Mouse (Mus musculus): ENCODE measurements around the gene Nr2c2ap. TPM values are rescaled to one million over a fixed set of nuclear protein-coding genes. Genes with fewer than 3 reads are reported as not detected.

Gene Nr2c2ap
- total and polyA plus RNA-seq, 2 experiments from 2014 or later = 5.4 to 42.1 TPM

DNA sequence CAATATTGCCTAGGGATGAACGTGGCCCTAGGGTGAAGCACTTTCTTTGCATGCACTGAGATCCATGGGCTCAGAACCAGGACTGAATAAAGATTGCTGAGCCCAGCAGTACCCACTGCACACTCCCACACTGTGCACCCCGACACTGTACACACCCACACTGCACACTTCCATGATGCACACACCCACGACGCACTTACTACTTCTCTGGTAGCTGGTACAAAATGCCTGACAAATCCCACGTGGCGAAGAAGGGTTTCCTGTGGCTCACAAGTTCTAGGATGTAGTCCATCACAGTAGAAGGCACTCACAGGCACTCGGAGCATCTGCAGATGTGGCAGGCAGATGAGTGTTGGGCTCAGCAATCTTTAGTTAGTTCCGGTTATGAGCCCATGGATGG is 6.1 kb upstream of the Nr2c2ap start:
- 68% methylated on average over 8 of the region's 8 CpGs for WGBS
- no peak overlapping the region for H3K9ac ChIP-seq (replicated peaks; ENCODE audit: low read length, poor library complexity, severe bottlenecking)
- no peak for ATAC-seq (ENCODE audit: low FRiP score)
- H3K4me2 ChIP-seq (ENCODE audit: low read depth, low read length, poor library complexity, severe bottlenecking) = no peak overlapping the region
- H3K9me3 ChIP-seq (ENCODE audit: low read length) = no peaks in the 10 kb centered on the region
- H3K4me3 ChIP-seq (ENCODE audit: low read depth, low read length) = no peak overlapping the region
- no peaks in the 10 kb centered on the region for H3K27me3 ChIP-seq (ENCODE audit: insufficient read depth, low read length)
- no peak for DNase-seq (ENCODE audit: low spot score)
- H3K27ac ChIP-seq (ENCODE audit: low read depth, low read length) = no peak overlapping the region
- H3K4me1 ChIP-seq (ENCODE audit: insufficient read depth, low read length) = no peaks in the 10 kb centered on the region
- TF ChIP-seq CTCF (IDR thresholded peaks at IDR 0.05) = no peak
- H3K36me3 ChIP-seq (ENCODE audit: insufficient read depth, low read length) = no peaks in the 10 kb centered on the region

DNA sequence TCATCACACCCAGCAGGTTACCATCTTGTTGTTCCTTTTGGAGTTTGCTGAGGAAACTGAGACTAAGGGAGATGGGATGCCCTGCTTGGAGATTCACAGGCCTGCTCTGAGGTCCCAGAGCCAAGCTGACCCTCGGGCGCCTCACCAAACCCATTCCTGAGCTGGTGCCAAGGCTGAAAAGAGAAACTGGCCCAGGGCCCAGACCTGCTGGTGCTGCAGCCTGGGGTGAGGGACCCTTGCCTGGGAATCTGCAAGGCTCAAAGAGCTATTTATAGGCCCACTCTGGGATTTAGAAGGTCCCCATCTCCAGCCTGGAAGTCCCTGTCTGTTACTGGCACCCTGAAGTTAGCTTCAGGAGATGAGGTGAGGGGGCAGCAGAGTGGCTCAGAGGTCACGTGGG is 2.7 kb upstream of the Nr2c2ap start:
- no peak for ATAC-seq (ENCODE audit: low FRiP score)
- Histone ChIP-seq H3K4me3 (ENCODE audit: low read depth, low read length) (no peak overlapping the region), H3K36me3 (ENCODE audit: insufficient read depth, low read length) (no peaks in the 10 kb centered on the region), H3K27me3 (ENCODE audit: insufficient read depth, low read length) (no peaks in the 10 kb centered on the region), H3K4me1 (ENCODE audit: insufficient read depth, low read length) (no peaks in the 10 kb centered on the region; the same call in 1 of the 2 replicates), H3K9me3 (ENCODE audit: low read length) (no peaks in the 10 kb centered on the region), H3K4me2 (ENCODE audit: low read depth, low read length, poor library complexity, severe bottlenecking) (no peak overlapping the region), H3K9ac (replicated peaks; ENCODE audit: low read length, poor library complexity, severe bottlenecking) (no peak overlapping the region), H3K27ac (ENCODE audit: low read depth, low read length) (peak overlapping the region; percentile 57; the same call in 1 of the 2 replicates)
- DNase-seq (ENCODE audit: low spot score) = peak; percentile 73
- WGBS = 73% methylated on average over 3 of the region's 3 CpGs
- TF ChIP-seq CTCF (IDR thresholded peaks at IDR 0.05) = no peak

DNA sequence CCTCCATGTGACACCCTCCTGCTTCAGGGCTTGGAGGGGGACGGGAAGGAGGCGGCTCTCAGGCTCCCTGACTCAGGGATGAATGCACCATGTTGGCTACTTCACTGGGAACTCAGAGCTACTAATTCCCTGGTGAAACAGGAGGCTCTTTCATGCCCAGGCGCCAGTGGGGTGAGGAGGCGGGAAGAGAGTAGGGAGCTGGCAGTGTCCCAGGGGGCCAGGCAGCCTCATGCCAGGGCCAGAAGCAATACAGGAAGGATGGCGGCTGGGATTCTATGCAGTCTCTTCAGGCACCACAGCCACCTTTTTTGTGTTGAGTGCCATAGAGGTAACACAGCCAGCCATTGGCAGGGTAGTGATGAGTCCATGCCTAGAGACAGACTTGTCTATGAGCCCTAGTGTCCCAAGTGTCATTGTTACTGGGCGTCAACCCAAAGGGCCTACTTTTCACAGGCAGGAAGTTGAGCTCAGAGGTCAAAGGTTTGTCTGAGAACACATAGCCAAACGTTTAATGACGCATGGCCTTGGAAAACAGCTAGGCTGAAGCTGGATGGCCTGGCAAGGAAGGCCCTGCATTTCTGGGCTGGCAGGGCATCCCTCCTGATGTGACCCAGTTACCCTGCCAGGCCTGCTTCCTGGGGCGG is 1.7 kb upstream of the Nr2c2ap start:
- Histone ChIP-seq H3K9me3 (ENCODE audit: low read length) (no peaks in the 10 kb centered on the region), H3K27ac (ENCODE audit: low read depth, low read length) (peak overlapping the region; percentile 57; the same call in 1 of the 2 replicates), H3K36me3 (ENCODE audit: insufficient read depth, low read length) (peaks cover 8% of the 10 kb centered on the region; the same call in 1 of the 2 replicates), H3K27me3 (ENCODE audit: insufficient read depth, low read length) (no peaks in the 10 kb centered on the region), H3K4me2 (ENCODE audit: low read depth, low read length, poor library complexity, severe bottlenecking) (no peak overlapping the region), H3K4me3 (ENCODE audit: low read depth, low read length) (no peak overlapping the region), H3K4me1 (ENCODE audit: insufficient read depth, low read length) (no peaks in the 10 kb centered on the region; the same call in 1 of the 2 replicates), H3K9ac (replicated peaks; ENCODE audit: low read length, poor library complexity, severe bottlenecking) (no peak overlapping the region)
- peak; percentile 68 for ATAC-seq (ENCODE audit: low FRiP score)
- no peak for TF ChIP-seq CTCF (IDR thresholded peaks at IDR 0.05)
- peak; percentile 86 for DNase-seq (ENCODE audit: low spot score)
- 54% methylated on average over 9 of the region's 9 CpGs for WGBS

DNA sequence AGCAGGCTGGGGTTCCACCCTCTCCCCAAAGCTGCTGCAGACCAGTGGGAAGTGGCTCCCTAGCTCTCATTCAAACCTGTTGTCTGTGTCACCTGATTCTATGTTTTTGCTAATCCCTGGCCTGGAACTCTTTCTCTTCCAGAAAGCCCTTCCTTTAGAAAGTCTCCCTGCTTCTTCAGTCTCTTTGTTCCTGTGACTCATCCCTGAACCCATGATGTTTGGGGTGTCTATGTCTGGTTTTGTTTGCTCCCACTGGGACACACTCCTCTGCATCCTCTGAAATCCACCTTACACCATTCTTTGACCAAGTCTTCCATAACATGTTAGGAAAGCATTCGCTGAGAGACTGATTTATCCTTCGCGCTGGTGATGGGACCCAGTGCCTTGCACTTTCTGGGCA is 1.1 kb upstream of the Nr2c2ap start:
- no peaks in the 10 kb centered on the region for H3K9me3 ChIP-seq (ENCODE audit: low read length)
- no peak for ATAC-seq (ENCODE audit: low FRiP score)
- no peaks in the 10 kb centered on the region; the same call in 1 of the 2 replicates for H3K4me1 ChIP-seq (ENCODE audit: insufficient read depth, low read length)
- peaks cover 15% of the 10 kb centered on the region for H3K36me3 ChIP-seq (ENCODE audit: insufficient read depth, low read length)
- H3K9ac ChIP-seq (replicated peaks; ENCODE audit: low read length, poor library complexity, severe bottlenecking) = no peak overlapping the region
- 81% methylated on average over 3 of the region's 3 CpGs for WGBS
- no peak overlapping the region for H3K4me2 ChIP-seq (ENCODE audit: low read depth, low read length, poor library complexity, severe bottlenecking)
- no peak for DNase-seq (ENCODE audit: low spot score)
- no peaks in the 10 kb centered on the region for H3K27me3 ChIP-seq (ENCODE audit: insufficient read depth, low read length)
- H3K27ac ChIP-seq (ENCODE audit: low read depth, low read length) = peak overlapping the region; percentile 57; the same call in 1 of the 2 replicates
- TF ChIP-seq CTCF (IDR thresholded peaks at IDR 0.05) = no peak
- no peak overlapping the region for H3K4me3 ChIP-seq (ENCODE audit: low read depth, low read length)

DNA sequence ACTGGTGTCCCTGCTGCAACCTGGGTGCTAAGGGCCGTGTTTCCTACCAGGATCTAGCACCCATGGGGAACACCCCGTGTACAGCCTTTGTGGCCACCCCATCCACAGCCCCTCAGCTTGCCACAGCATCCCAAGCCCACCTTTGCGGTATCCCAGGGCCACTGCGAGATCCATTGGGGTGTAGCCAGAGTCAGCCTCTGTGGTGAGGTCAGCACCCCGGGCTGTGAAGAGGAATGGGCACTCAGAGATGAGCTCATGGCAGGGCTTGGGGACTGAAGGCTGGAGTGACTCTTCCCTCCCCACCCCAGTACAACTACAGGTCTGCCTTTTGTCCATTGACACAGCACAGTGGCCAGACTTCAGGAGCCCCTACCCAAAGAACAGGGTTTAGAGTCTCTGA is 3.0 kb downstream of the Nr2c2ap start:
- no peak overlapping the region for H3K27ac ChIP-seq (ENCODE audit: low read depth, low read length)
- H3K36me3 ChIP-seq (ENCODE audit: insufficient read depth, low read length) = peaks cover 26% of the 10 kb centered on the region
- no peaks in the 10 kb centered on the region; the same call in 1 of the 2 replicates for H3K4me1 ChIP-seq (ENCODE audit: insufficient read depth, low read length)
- 97% methylated on average over 5 of the region's 5 CpGs for WGBS
- no peaks in the 10 kb centered on the region for H3K9me3 ChIP-seq (ENCODE audit: low read length)
- H3K4me3 ChIP-seq (ENCODE audit: low read depth, low read length) = no peak overlapping the region
- no peaks in the 10 kb centered on the region for H3K27me3 ChIP-seq (ENCODE audit: insufficient read depth, low read length)
- no peak overlapping the region for H3K9ac ChIP-seq (replicated peaks; ENCODE audit: low read length, poor library complexity, severe bottlenecking)
- ATAC-seq (ENCODE audit: low FRiP score) (no peak), DNase-seq (ENCODE audit: low spot score) (no peak)
- H3K4me2 ChIP-seq (ENCODE audit: low read depth, low read length, poor library complexity, severe bottlenecking) = no peak overlapping the region
- TF ChIP-seq CTCF (IDR thresholded peaks at IDR 0.05) = no peak

DNA sequence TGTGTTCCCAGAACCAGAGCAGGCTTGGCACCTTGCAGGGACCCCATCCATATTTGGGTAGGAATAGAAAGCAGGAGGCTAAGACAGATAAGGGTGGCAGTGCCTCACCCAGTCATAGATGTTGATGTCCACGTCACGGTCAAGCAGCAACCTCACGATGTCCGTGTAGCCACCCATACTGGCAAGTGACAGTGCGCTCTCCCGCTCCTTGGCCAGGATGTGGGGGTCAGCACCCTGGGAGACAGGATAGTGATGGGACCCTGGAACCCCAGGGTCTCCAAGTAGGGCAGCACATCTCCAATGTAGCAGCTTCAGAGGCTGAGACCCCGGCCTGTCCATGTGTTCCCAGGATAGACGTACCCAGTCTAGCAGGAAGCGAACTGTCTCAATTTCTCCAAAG is 3.8 kb downstream of the Nr2c2ap start:
- WGBS = 93% methylated on average over 9 of the region's 9 CpGs
- peaks cover 26% of the 10 kb centered on the region for H3K36me3 ChIP-seq (ENCODE audit: insufficient read depth, low read length)
- ATAC-seq (ENCODE audit: low FRiP score) (no peak), DNase-seq (ENCODE audit: low spot score) (no peak)
- no peaks in the 10 kb centered on the region for H3K27me3 ChIP-seq (ENCODE audit: insufficient read depth, low read length)
- H3K4me2 ChIP-seq (ENCODE audit: low read depth, low read length, poor library complexity, severe bottlenecking) = no peak overlapping the region
- H3K9me3 ChIP-seq (ENCODE audit: low read length) = no peaks in the 10 kb centered on the region
- no peak overlapping the region for H3K9ac ChIP-seq (replicated peaks; ENCODE audit: low read length, poor library complexity, severe bottlenecking)
- no peak overlapping the region for H3K27ac ChIP-seq (ENCODE audit: low read depth, low read length)
- no peak for TF ChIP-seq CTCF (IDR thresholded peaks at IDR 0.05)
- H3K4me1 ChIP-seq (ENCODE audit: insufficient read depth, low read length) = no peaks in the 10 kb centered on the region; the same call in 1 of the 2 replicates
- H3K4me3 ChIP-seq (ENCODE audit: low read depth, low read length) = no peak overlapping the region
